Mouse (Mus musculus) erythroblast, embryonic 14.5 days (primary cell): Measurements from ENCODE around the gene Zdhhc13.

ENCODE experiments used
- GATA1 ChIP-seq: IDR thresholded peaks from 2 replicates; pipeline ENCODE4 v1.6.1; 2012; ENCODE audit warnings: low read length, inconsistent platforms, mixed read lengths
- TAL1 ChIP-seq: IDR thresholded peaks from 3 replicates; pipeline ENCODE4 v1.6.1; 2012; ENCODE audit warnings: low read length, inconsistent platforms, mixed read lengths

DNA sequence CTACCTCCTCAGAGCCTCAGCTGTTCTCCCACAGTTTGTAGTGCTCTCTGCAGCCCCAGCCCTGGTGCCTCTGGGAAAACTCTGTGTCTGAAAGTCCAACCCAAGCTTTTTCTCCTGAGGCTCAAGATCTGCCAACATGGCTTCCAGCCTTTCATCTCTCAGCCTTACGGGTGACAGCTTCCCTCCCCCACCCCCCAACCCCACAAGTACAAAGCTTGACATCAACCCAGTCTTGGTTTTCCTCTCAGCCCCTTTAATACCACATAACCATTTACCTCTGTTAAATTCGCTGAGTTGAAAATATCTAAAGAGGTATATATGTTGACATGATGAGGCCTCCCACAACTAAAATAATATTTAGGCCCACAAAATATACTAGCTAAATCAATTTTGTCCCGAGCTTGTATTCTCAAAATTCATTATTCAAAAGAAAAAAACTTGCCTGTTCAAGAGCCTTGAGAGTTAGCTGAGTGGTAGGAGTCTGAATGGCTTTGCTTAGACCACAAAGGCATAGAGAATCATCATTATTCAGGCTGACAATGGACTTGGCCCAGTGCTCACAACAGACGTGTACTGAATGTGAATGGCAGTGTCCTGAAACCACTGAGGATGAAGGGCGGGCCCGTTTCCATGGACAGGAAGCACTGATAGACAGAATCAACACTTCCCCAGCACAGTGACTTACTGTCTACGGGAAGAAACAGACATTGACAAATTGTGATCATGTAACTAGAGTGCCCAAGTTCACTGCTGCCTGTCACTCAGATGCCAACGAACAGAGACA lies 10.9 kb upstream of the Zdhhc13 start:
- TF ChIP-seq GATA1 (no peak), TAL1 (no peak)
